Mouse (Mus musculus) midbrain, embryonic 15.5 days (tissue): ENCODE measurements at regions not wholly inside any gene's neighbourhood (a gene's known extent, or its start where the extent isn't known, plus 50 kb on each side); places are given as distances from the start of the nearest gene placed in this dataset.

Source experiments
- ATAC-seq: fragments of 200-750 bp; cut with Nextera tagmentation; replicated peaks from 2 replicates; pipeline ENCODE4 v1.8.0; 2017; ENCODE audit warnings: moderate TSS enrichment
- H3K27ac ChIP-seq: fragments of 300-500 bp; sonication (generic); 2 replicates; pipeline ENCODE4 v1.5.1; 2015; ENCODE audit warnings: mild to moderate bottlenecking, inconsistent platforms
- H3K27me3 ChIP-seq: fragments of 300-500 bp; sonication (generic); replicated peaks from 2 replicates; pipeline ENCODE4 v1.6.1; 2015; ENCODE audit warnings: inconsistent platforms
- H3K36me3 ChIP-seq: fragments of 300-500 bp; sonication (generic); replicated peaks from 2 replicates; pipeline ENCODE4 v1.6.1; 2015; ENCODE audit warnings: inconsistent platforms
- H3K4me1 ChIP-seq: fragments of 300-500 bp; sonication (generic); 2 replicates; pipeline ENCODE4 v1.6.1; 2015; ENCODE audit warnings: inconsistent platforms
- H3K4me2 ChIP-seq: fragments of 300-500 bp; sonication (generic); 2 replicates; pipeline ENCODE4 v1.6.1; 2015; ENCODE audit warnings: inconsistent platforms, mild to moderate bottlenecking, moderate library complexity
- H3K4me3 ChIP-seq: fragments of 300-500 bp; sonication (generic); 2 replicates; pipeline ENCODE4 v1.5.1; 2015; ENCODE audit warnings: mild to moderate bottlenecking, inconsistent platforms
- H3K9ac ChIP-seq: fragments of 300-500 bp; sonication (generic); 2 replicates; pipeline ENCODE4 v1.6.1; 2015; ENCODE audit warnings: mild to moderate bottlenecking, inconsistent platforms
- H3K9me3 ChIP-seq: fragments of 300-500 bp; sonication (generic); 2 replicates; pipeline ENCODE4 v1.6.1; 2016; ENCODE audit warnings: inconsistent platforms
- WGBS: fragments of 180-500 bp; shearing (Covaris S2); methylation state at CpG from one replicate; pipeline ENCODE4 v1.1.7; 2015; ENCODE audit warnings: mixed read lengths; 5-methylcytosine and 5-hydroxymethylcytosine counted together

GRCm38 (mm10) chr5:41563441-41563840 is 144.5 kb downstream of the Rab28 start:
- WGBS: 78% methylated on average over 4 of the region's 4 CpGs
- no peaks in the 10 kb centered on the region for H3K4me1 ChIP-seq

GRCm38 (mm10) chr5:41562299-41562698 is 145.7 kb downstream of the Rab28 start:
- H3K9ac ChIP-seq: no peak overlapping the region
- 82% methylated on average over 1 of the region's 1 CpGs for WGBS
- H3K4me3 ChIP-seq: no peak overlapping the region
- no peaks in the 10 kb centered on the region for H3K36me3 ChIP-seq
- H3K27me3 ChIP-seq: no peaks in the 10 kb centered on the region
- H3K27ac ChIP-seq: no peak overlapping the region
- no peak overlapping the region for H3K4me2 ChIP-seq
- ATAC-seq: no peak
- no peaks in the 10 kb centered on the region for H3K4me1 ChIP-seq
- no peaks in the 10 kb centered on the region for H3K9me3 ChIP-seq

More at GRCm38 (mm10) chr5:41563441-41563840, 144.5 kb downstream of the Rab28 start:
- no peak overlapping the region for H3K9ac ChIP-seq
- no peaks in the 10 kb centered on the region for H3K36me3 ChIP-seq
- no peak for ATAC-seq
- H3K4me2 ChIP-seq: no peak overlapping the region
- H3K4me3 ChIP-seq: no peak overlapping the region
- no peaks in the 10 kb centered on the region for H3K9me3 ChIP-seq
- no peak overlapping the region for H3K27ac ChIP-seq
- H3K27me3 ChIP-seq: no peaks in the 10 kb centered on the region

GRCm38 (mm10) chr5:41556700-41557309 is 151.2 kb downstream of the Rab28 start:
- H3K4me1 ChIP-seq: no peaks in the 10 kb centered on the region
- peak overlapping the region; percentile 33 for H3K4me2 ChIP-seq
- 52% methylated on average over 24 of the region's 24 CpGs for WGBS
- no peaks in the 10 kb centered on the region for H3K27me3 ChIP-seq
- H3K4me3 ChIP-seq: peak overlapping the region; percentile 13; the same call in 1 of the 2 replicates
- no peak; the same call in 1 of the 2 replicates for ATAC-seq
- no peaks in the 10 kb centered on the region for H3K36me3 ChIP-seq
- H3K9me3 ChIP-seq: no peaks in the 10 kb centered on the region
- no peak overlapping the region for H3K27ac ChIP-seq
- no peak overlapping the region for H3K9ac ChIP-seq

- Histone ChIP-seq H3K27ac (no peak overlapping the region), H3K9ac (no peak overlapping the region), H3K36me3 (no peaks in the 10 kb centered on the region), H3K4me3 (no peak overlapping the region), H3K4me1 (no peaks in the 10 kb centered on the region), H3K9me3 (no peaks in the 10 kb centered on the region), H3K27me3 (no peaks in the 10 kb centered on the region), H3K4me2 (no peak overlapping the region)
- 81% methylated on average over 3 of the region's 3 CpGs for WGBS
- no peak for ATAC-seq
These were observed 153.6 kb downstream of the Rab28 start for GRCm38 (mm10) chr5:41554312-41554711.

- no peak overlapping the region for H3K27ac ChIP-seq
- H3K4me1 ChIP-seq: no peaks in the 10 kb centered on the region
- no peaks in the 10 kb centered on the region for H3K27me3 ChIP-seq
- no peak overlapping the region for H3K4me3 ChIP-seq
- 77% methylated on average over 2 of the region's 2 CpGs for WGBS
- no peaks in the 10 kb centered on the region for H3K36me3 ChIP-seq
- H3K4me2 ChIP-seq: no peak overlapping the region
- no peak overlapping the region for H3K9ac ChIP-seq
- no peaks in the 10 kb centered on the region for H3K9me3 ChIP-seq
- no peak for ATAC-seq
These were observed 157.9 kb downstream of the Rab28 start for GRCm38 (mm10) chr5:41550063-41550462.

GRCm38 (mm10) chr5:41546909-41547308 is 161.0 kb downstream of the Rab28 start:
- no peaks in the 10 kb centered on the region for H3K9me3 ChIP-seq
- H3K4me3 ChIP-seq: no peak overlapping the region
- ATAC-seq: no peak
- 78% methylated on average over 4 of the region's 4 CpGs for WGBS
- H3K9ac ChIP-seq: no peak overlapping the region
- no peaks in the 10 kb centered on the region for H3K4me1 ChIP-seq
- H3K27ac ChIP-seq: no peak overlapping the region
- H3K27me3 ChIP-seq: no peaks in the 10 kb centered on the region
- H3K36me3 ChIP-seq: no peaks in the 10 kb centered on the region
- H3K4me2 ChIP-seq: no peak overlapping the region

- Histone ChIP-seq H3K4me2 (no peak overlapping the region), H3K9ac (no peak overlapping the region), H3K4me3 (no peak overlapping the region), H3K27ac (no peak overlapping the region), H3K9me3 (no peaks in the 10 kb centered on the region), H3K36me3 (no peaks in the 10 kb centered on the region), H3K4me1 (no peaks in the 10 kb centered on the region), H3K27me3 (no peaks in the 10 kb centered on the region)
- WGBS: 6% methylated on average over 1 of the region's 1 CpGs
- ATAC-seq: no peak
These were observed 167.2 kb downstream of the Rab28 start for GRCm38 (mm10) chr5:41540789-41541188.

GRCm38 (mm10) chr5:41534598-41534997 is 173.4 kb downstream of the Rab28 start:
- Histone ChIP-seq H3K27ac (no peak overlapping the region), H3K9ac (no peak overlapping the region), H3K4me2 (no peak overlapping the region), H3K4me3 (no peak overlapping the region), H3K36me3 (no peaks in the 10 kb centered on the region), H3K4me1 (no peaks in the 10 kb centered on the region), H3K27me3 (no peaks in the 10 kb centered on the region), H3K9me3 (peaks cover 4% of the 10 kb centered on the region; the same call in 1 of the 2 replicates)
- peak; percentile 73 for ATAC-seq
- 88% methylated on average over 2 of the region's 2 CpGs for WGBS
